Mouse (Mus musculus): ENCODE measurements at regions not wholly inside any gene's neighbourhood (a gene's known extent, or its start where the extent isn't known, plus 50 kb on each side); places are given as distances from the start of the nearest gene placed in this dataset.

DNA sequence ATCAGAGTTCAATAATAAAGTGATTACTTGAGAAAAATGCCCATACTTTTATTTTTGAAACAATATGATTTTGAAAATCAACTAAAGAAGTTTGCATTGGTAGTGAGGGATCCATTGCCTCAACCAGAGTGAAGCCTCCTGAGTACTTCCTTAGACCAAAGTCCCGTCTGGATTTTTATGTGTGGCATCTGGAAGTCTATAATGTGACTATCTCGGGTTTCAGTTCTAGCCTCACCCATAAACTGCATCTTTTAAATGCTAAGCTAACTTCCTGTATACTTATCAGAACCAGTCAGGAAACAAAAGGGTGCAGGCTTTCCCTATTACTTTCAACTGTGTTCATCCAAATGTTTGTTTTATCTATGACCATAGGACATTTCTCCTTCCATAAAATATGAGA lies 178.8 kb downstream of the Spry2 start:
- DNase-seq (ENCODE audit: low spot score): no peak

DNA sequence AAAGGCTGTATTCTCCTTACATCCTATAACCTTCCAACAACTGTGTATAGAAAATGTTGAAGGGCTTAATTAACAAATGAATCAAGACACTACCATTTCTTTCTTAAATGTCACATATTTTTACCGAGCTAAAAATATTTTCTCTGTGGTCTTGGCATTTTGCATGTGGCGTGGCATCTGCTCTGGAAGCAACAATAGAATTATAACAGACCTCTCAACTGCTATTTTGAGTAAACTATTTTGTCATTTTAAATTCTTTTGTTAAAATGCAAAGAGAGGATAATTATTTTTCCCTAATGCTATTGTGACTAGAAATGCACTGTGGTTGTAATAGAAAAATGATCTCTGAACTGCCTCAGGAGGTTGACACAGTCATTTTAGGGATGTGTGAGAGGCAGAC lies 187.9 kb downstream of the Spry2 start:
- no peak for DNase-seq (ENCODE audit: low spot score)

DNA sequence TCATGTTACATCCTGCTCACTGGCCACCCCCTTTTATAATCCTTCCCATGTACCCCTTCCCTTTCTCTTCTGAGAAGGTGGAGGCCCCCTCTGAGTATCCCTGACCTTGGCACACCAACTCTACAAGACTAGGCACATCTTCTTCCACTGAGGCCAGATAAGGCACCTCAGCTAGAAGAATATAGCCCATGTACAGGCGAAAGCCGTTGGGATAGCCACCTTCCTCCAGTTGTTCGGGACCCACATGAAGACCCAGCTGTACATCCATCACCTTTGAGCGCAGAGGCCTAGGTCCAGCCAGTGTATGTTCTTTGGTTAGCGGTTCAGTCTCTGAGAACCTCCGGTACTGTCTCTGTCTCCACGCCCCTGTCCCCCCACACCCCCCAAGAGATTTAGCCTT lies 189.9 kb downstream of the Spry2 start:
- no peak for DNase-seq (ENCODE audit: low spot score)

DNA sequence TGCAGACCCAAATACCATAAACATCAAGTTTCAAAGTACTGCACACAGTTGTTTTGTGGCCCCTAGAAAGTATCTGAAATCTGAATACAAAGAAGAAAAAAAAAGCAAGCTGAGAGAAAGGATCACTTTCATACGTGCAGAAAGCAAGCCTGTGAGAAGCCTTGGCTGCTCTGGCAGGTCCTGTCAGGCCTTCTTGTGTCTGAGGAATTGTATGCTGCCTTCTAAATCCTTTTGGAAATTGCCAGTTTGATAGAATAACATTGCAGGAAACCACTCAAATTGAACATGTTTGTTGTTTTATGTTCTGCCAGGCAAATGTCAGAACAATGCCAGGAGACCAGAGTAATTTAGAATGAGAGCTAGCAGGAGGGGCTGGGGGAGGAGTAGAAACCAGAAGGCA lies 198.0 kb downstream of the Spry2 start:
- no peak for DNase-seq (ENCODE audit: low spot score)

DNA sequence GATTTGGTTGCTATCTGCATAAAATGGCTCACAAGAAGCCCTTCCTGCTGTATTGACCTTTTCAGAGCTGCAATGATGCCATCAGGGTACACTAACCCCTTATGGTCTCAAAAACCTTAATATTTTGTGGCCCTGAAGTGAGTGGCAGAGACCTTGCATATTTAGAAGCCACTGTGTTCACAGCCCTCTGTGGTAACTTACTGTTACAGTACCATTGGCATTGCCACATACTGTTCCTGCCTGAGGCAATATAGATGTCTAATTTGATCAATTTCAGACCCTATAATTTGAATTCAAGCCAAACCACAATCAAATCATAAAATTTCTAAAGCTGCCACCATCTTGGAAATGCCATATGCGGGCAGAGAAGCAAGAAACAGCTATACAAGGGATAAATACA lies 198.5 kb downstream of the Spry2 start:
- no peak for DNase-seq (ENCODE audit: low spot score)

DNA sequence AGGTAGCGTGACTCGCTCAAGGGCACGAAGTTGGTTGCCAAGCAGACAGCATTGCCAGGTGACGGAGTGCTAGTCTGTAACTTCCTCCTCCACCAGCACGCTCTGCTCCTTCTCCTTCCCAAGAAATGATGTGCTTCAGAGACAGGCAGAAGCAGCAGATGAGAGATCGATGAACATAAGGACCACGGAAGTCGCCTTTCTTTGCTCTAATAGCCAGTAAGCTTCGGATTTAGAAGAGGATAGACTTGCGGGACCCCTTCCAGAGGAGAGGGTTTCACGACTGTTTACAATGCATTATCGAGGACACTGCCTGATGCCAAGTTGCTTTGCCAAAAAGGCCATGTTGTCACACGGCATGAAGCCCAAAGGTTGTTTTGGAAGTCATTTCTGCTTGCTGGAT lies 199.2 kb downstream of the Spry2 start:
- no peak for DNase-seq (ENCODE audit: low spot score)

DNA sequence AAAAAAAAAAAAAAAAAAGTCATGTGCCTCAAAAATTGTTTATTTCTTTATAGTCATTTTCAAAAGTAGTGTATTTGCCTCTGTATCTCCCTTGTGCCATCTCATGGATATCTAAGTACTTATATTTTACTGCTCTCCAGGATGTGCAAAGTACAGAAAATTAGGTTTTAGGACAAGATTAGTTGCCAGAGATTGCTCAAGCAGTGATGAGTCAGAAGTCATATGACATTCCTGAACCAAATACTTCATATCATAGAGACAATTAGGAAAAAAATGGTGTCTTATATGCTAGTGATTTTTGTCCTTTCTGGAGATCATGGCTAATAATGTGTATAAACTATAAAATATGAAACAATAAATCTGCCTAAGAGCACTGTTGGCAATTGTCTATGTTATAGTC lies 201.7 kb downstream of the Spry2 start:
- no peak for DNase-seq (ENCODE audit: low spot score)

DNA sequence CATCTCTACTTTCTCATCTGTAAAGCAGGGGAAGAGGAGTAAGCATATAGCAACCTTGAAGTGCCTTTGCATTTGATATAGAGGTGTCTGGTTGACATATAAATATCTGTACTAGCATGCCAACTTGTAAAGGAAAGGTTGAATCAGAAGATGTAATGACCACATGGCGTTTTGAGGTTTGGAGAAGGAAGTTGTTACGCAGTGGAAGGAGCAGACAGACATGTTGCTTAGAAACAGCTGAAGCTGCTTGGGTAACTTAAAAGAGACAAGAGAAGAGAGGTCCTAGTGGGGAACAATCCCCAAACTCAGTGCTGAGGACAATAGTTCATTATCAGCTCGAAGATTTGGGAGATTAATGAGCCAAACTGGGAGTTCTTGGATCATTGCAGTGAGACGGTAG lies 202.9 kb downstream of the Spry2 start:
- no peak for DNase-seq (ENCODE audit: low spot score)

DNA sequence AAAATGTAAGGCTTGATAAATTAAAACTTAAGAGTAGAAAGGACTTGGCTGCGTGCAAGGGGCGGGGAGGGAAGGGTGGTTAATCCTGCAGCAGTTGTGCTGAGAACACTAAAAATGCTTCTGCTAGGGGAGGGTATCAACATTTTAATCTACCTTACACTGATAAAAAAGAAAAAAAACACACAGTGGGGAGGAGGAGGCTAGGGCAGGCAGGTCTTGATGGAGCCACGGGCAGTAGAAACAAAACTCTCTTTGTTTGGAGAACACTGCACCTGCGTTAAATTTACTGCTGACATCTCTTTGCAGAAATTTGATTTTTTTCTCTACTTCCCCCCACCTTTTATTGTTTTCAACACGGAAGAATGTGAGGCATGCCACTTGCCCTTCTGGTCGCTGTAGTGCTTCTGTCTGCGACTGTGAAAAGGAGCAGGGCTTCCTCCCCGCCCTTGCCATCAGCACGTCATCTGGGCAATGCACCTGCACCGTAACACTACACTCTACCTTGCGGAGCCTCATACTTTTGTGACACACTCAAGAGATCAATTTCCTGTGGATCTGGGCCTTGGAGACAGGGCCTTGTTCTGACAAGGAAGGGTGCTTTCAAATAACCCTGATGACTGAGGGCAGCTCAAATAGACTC lies 211.7 kb downstream of the Spry2 start:
- no peak for DNase-seq (ENCODE audit: low spot score)

DNA sequence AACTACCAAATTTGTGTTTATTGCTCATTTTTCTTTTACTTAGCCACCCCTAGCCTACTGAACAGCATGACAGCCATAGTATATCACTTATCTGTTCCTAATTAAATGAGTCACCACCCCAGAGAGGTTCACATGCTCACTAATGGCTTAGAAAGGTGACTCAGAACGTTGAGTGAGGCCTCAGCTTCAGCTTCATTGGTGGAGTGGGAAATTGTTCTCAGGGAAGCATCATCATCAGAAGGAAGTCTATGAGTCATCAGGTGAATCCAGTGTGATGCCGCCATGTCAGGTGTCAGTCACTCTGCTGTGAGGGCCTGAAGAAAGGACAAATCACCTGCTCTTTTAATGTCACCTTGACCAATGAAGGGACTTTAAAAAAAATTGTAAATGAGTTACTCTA lies 212.3 kb downstream of the Spry2 start:
- DNase-seq (ENCODE audit: low spot score): no peak

DNA sequence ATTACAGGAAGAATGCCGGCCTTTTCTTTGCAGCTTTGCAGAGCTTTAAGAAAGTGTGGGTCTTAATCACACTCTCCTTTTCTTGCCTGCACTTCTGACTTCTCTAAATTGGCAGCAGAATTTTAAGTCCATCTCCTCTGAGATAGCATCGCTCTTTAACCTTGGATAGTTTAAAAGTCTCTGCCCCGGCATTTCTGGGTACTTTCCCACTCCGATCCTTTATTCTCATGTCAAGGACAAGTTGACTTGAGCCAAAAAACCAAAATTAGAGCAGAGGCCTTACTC lies 220.0 kb downstream of the Spry2 start:
- no peak for DNase-seq (ENCODE audit: low spot score)

DNA sequence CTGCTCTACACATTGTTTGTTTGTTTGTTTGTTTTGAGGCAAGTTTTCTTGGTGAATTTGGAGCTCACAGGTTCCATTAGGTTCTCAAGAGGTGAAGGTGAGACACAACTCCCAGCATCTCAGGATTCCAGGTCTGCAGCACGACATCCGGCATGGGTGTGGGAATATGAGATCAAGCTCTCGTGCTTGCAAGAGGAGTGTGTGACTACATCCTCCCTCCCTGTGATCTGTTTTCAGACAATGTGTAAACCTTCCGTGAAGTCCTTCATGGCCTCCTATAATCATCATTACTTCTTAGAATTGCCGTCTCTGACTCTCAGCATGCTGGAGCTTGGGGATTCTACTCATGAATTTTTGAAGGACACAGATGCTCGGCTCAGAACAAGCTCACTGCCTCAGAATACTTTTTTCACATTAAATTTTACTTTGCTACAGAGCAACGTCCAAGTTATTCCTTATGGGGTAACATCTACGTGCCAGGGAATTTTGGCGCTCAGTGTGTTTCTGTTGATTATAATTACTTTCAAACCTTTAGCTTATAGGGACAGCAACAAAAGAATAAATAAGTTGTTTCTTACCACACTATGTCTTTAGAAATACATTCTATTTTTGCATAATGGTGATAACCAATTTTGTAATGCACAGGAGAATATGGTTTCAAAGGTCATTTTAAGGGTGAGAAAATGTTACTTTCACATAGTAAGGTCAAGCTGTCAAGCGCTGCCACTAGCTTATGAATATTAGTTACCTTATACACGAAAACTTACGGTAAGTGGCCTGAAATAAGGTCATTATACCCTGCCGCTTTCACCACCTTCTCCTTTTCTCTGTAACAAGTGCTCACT lies 220.6 kb downstream of the Spry2 start:
- no peak for DNase-seq (ENCODE audit: low spot score)

DNA sequence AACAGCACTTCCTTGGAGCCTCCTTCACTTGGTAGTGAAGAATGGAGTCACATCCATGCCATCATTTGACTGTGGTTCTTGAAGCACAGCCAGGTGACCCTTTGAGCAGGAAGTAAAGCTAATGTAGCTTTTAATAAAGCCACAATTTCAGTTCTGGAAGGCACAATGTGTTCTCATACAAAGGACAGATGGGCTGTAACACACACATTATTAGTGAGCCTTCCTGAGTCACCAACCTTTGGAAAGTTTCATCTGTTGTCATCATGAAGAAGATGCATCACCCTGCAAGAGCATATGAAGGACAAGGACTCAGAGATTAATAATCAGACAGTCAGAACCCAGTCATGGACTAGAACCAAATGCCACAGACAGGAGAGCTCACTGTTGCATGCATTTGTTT lies 221.6 kb downstream of the Spry2 start:
- no peak for DNase-seq (ENCODE audit: low spot score)

DNA sequence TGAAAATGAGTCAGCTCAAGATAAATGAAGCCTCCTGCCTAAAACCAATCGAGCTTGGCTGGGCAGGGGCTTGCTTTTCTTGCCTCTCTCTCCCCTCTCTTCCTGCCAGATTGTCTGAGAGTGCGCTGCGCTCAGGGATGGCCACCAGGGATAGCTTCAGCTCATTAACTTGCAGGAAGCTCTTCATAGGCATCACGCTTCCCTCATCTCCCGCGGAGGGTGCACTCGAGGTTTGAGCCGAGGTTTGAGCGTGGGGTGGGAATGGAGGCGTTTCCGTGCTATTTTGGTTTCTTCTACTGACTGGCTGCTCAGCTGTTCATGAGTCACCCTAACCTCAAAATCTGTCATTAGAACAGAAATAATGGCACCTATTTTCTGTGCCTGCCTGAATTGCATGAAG lies 227.7 kb downstream of the Spry2 start:
- DNase-seq (ENCODE audit: low spot score): no peak

DNA sequence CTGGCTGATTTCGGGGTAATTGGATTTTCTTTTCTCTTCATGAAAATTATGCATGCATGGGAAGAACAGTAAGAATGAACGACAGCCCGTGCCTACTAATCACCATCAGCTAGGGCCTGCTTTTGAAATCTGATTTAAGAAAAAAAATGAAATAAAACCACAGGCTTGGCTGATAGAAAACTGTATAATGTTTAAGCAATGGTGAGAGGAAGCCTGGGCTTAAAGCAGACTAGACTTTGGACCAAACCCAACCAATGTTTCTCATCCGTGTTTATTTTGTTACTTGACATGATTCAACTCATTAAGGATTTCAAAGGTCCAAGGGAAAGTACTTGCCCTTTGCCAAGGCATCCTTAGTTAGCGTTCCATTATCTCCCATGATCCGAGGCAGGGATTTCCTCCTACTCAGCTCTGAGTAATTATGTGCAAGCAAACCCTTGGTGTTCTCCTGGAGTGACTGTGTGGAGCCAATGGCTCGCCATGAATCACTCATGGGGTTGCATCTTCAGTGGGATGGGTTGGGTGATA lies 231.9 kb downstream of the Spry2 start:
- no peak for DNase-seq (ENCODE audit: low spot score)

DNA sequence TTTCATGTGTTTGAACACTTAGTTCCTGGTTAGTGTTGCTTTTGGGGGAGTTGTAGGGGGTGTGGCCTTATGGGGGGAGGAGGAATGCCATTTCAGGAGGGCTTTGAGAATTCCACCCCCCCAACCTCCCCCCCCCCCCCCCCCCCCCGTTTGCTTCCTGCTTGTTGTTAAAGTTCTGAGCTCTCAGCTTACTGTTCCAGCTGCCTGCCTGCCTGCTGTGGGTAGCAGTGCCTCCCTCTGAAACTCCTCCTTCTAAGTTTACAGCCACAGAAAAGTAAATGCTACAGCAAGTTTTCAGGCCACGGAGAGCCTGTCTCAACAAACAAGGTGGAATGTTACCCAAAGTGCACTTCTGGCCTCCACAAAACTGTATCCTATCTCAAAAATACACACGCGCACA lies 233.1 kb downstream of the Spry2 start:
- no peak for DNase-seq (ENCODE audit: low spot score)

DNA sequence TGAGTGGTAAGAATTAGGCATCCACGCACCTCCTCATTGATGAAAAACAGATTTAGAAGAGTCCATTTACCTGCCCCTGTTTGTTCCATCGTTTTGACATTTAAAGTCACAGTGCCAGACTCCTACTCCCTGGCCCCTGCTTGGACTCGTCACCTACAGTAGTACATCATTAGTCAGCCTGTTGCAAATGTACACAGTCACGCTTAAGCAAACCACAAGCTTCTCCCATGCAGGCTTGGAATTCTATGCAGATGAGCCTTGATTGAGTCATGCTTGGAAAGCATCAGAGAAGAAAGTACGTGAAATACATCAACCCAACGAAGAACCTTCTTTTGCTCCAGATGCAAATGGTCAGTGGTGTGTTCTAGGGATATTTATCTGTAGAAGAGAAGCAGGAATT lies 233.8 kb downstream of the Spry2 start:
- DNase-seq (ENCODE audit: low spot score): no peak

DNA sequence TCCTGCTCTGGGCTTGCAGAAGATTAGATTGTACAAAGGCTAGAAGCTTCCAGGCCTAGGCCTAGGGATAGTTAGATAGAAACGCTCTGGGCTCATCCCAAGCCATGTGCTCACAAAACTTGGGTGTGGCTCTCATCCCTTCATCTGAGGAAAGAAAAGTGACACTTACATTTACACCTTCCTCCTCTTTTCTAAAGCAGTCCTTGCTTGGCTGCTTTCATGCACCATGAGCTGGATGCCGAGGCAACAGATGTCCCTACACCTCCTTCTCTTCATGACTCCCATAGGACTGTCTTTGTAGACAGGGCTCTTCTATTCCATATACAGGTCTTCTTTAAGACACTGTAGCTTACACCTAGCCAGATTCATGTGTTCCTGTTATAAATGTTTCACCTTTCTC lies 238.3 kb downstream of the Spry2 start:
- no peak for DNase-seq (ENCODE audit: low spot score)

DNA sequence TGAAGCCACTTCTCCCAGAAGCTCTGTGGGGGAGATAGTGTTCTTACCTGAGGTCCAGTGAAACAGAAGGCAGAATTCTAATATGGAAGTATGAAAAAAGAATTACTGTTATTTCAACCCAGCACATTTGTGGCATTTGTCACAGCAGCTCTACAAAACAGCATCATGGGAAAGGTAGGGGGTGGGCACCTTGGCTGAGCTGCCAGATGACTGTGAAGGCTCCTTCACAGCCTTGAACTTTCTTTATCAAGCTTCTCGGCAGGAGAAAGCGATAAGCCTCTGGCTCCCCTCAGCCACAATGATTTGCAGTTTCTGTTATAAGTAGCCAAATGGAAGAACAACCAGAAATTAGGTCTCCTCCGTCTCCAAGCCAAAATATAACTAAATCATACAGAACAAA lies 249.5 kb downstream of the Spry2 start:
- DNase-seq (ENCODE audit: low spot score): no peak

DNA sequence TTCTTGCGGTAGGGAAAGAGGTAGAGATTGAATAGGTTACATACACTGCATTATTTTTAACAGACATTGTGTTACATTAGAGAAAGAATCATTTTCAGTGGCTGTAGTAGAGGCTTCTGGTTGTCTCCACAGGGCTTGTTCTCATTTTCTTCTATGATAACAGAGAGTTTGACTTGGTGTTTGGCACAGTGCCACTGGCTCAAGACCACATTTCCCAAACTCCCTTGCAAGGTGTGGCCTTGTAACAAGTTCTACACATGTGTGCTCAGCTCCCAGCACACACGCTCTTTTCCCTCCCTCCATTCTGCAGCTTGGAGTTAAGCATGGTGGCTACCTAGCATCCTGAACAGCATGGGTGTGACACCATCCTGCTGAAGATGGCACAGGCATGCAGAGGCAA lies 252.2 kb downstream of the Spry2 start:
- DNase-seq (ENCODE audit: low spot score): no peak

DNA sequence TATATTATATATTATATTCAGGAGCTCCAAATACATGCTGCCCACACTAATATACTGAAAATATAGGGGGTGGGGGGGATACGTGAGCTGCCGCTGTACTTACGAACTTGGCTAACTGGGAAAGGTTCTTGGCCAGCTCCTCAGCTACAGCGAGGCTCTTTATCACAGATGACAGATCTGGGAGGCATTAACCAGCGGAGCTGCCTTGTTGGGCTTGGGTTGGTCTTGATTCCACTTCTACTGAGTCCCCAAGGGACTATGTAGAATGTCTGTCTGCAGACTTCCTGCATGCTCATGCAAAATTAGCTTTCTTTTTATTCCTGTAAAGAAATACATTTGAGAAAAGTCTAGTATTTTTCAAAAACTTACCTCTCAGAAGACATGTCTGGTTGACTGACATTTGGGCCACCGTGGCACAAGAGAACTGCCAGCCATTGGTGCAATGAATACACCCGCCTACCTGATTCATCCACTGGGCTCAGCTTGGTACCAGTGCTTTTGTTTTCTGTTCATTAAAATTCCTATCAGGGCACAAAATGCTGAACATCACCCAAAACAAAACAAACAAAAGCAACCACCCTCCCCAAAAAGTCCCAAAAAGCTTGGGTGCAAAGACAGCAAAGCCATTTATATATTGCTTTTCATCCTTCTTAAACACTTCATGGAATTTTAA lies 253.2 kb downstream of the Spry2 start:
- no peak for DNase-seq (ENCODE audit: low spot score)

DNA sequence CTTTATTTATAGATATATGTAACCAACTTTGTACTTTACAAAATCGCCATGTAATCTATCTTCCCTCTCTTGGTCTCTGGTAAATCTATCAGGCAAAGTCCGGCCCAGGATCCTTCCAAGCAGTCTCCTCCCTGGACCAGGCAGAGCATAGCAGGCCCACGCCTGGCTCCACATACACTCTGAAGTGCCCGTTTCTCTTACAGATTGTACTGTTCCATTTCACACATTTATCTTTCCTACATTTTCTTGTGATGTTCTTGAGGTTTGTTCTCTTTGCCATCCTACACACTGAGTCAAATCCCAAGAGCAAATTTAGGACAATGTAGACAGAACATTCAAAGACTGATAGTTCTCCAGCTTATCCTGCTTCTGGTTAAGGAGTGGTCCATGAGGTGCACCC lies 264.3 kb downstream of the Spry2 start:
- DNase-seq (ENCODE audit: low spot score): no peak

DNA sequence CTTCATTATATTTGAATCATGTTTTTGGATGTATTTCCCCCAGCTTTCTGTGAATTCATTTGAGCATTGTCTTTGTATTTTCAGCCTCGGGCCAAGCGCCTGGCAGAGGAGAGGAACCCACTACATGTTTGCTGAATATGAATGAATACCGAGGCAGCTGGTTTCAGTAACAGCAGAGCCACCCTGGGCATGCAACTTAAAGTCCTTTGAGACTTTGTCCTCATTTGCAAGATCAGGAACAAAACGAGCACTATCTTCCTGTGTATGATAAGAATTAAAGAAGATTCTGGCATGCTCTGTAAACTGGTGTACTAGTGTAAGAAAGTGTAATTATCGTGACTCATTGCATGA lies 265.0 kb downstream of the Spry2 start:
- DNase-seq (ENCODE audit: low spot score): no peak

Measured in ovary, postnatal 10 days (tissue).